Mouse (Mus musculus): ENCODE measurements around the gene Exoc3l2. TPM values are rescaled to one million over a fixed set of nuclear protein-coding genes. Genes with fewer than 3 reads are reported as not detected.

Exoc3l2 gene
- polyA plus RNA-seq, 1 experiment from 2014 or later = 0.76 TPM

GRCm38 (mm10) chr7:19459144-19459870 is 3.8 kb upstream of the Exoc3l2 start:
- ATAC-seq (ENCODE audit: low FRiP score) = no peak
- no peak for DNase-seq (ENCODE audit: low spot score)
- Histone ChIP-seq H3K36me3 (ENCODE audit: control insufficient read depth, insufficient read depth, low read length) (no peaks in the 10 kb centered on the region; the same call in 1 of the 2 replicates), H3K9ac (ENCODE audit: low read depth, low read length) (peak overlapping the region; percentile 90), H3K4me3 (ENCODE audit: low read depth, low read length) (peak overlapping the region; percentile 99), H3K27ac (ENCODE audit: low read depth, low read length) (peak overlapping the region; percentile 79), H3K9me3 (ENCODE audit: control insufficient read depth, low read length) (no peaks in the 10 kb centered on the region), H3K4me2 (replicated peaks; ENCODE audit: low read depth, low read length) (peak overlapping the region; percentile 97), H3K27me3 (ENCODE audit: control insufficient read depth, insufficient read depth, low read length) (peaks cover 1% of the 10 kb centered on the region; the same call in 1 of the 2 replicates), H3K4me1 (replicated peaks; ENCODE audit: control insufficient read depth, insufficient read depth, low read length) (peaks cover 8% of the 10 kb centered on the region; the same call in 1 of the 2 replicates)
- 22% methylated on average over 6 of the region's 6 CpGs for WGBS

GRCm38 (mm10) chr7:19460500-19460899 is 2.6 kb upstream of the Exoc3l2 start:
- H3K4me1 ChIP-seq (replicated peaks; ENCODE audit: control insufficient read depth, insufficient read depth, low read length) = peaks cover 8% of the 10 kb centered on the region; the same call in 1 of the 2 replicates
- H3K27me3 ChIP-seq (ENCODE audit: control insufficient read depth, insufficient read depth, low read length) = peaks cover 9% of the 10 kb centered on the region; the same call in 1 of the 2 replicates
- WGBS = 67% methylated on average over 1 of the region's 1 CpGs
- H3K9ac ChIP-seq (ENCODE audit: low read depth, low read length) = no peak overlapping the region
- H3K27ac ChIP-seq (ENCODE audit: low read depth, low read length) = no peak overlapping the region
- ATAC-seq (ENCODE audit: low FRiP score) (no peak), DNase-seq (ENCODE audit: low spot score) (no peak)
- H3K4me3 ChIP-seq (ENCODE audit: low read depth, low read length) = no peak overlapping the region
- H3K9me3 ChIP-seq (ENCODE audit: control insufficient read depth, low read length) = no peaks in the 10 kb centered on the region
- H3K36me3 ChIP-seq (ENCODE audit: control insufficient read depth, insufficient read depth, low read length) = no peaks in the 10 kb centered on the region; the same call in 1 of the 2 replicates
- H3K4me2 ChIP-seq (replicated peaks; ENCODE audit: low read depth, low read length) = no peak overlapping the region

GRCm38 (mm10) chr7:19461488-19461887 is 1.6 kb upstream of the Exoc3l2 start:
- no peak overlapping the region for H3K4me2 ChIP-seq (replicated peaks; ENCODE audit: low read depth, low read length)

GRCm38 (mm10) chr7:19462443-19462842 is 688 bp upstream of the Exoc3l2 start:
- WGBS = 65% methylated on average over 4 of the region's 4 CpGs
- H3K27me3 ChIP-seq (ENCODE audit: control insufficient read depth, insufficient read depth, low read length) = peaks cover 9% of the 10 kb centered on the region; the same call in 1 of the 2 replicates
- no peak for ATAC-seq (ENCODE audit: low FRiP score)

More at GRCm38 (mm10) chr7:19461488-19461887, 1.6 kb upstream of the Exoc3l2 start:
- 12% methylated on average over 6 of the region's 6 CpGs for WGBS
- no peaks in the 10 kb centered on the region for H3K36me3 ChIP-seq (ENCODE audit: control insufficient read depth, insufficient read depth, low read length)
- H3K4me1 ChIP-seq (replicated peaks; ENCODE audit: control insufficient read depth, insufficient read depth, low read length) = peaks cover 8% of the 10 kb centered on the region; the same call in 1 of the 2 replicates
- no peak overlapping the region for H3K9ac ChIP-seq (ENCODE audit: low read depth, low read length)
- H3K9me3 ChIP-seq (ENCODE audit: control insufficient read depth, low read length) = no peaks in the 10 kb centered on the region
- DNase-seq (ENCODE audit: low spot score) = peak; percentile 93
- no peak overlapping the region for H3K27ac ChIP-seq (ENCODE audit: low read depth, low read length)
- H3K27me3 ChIP-seq (ENCODE audit: control insufficient read depth, insufficient read depth, low read length) = peaks cover 9% of the 10 kb centered on the region; the same call in 1 of the 2 replicates
- no peak overlapping the region for H3K4me3 ChIP-seq (ENCODE audit: low read depth, low read length)
- no peak for ATAC-seq (ENCODE audit: low FRiP score)

GRCm38 (mm10) chr7:19464367-19465307 is 1.5 kb downstream of the Exoc3l2 start:
- Histone ChIP-seq H3K27me3 (ENCODE audit: control insufficient read depth, insufficient read depth, low read length) (peaks cover 18% of the 10 kb centered on the region), H3K4me3 (ENCODE audit: low read depth, low read length) (0 out of 2 replicates have a peak overlapping the region, but pooled peaks have one; percentile 4), H3K36me3 (ENCODE audit: control insufficient read depth, insufficient read depth, low read length) (no peaks in the 10 kb centered on the region), H3K4me1 (replicated peaks; ENCODE audit: control insufficient read depth, insufficient read depth, low read length) (no peaks in the 10 kb centered on the region), H3K4me2 (replicated peaks; ENCODE audit: low read depth, low read length) (no peak overlapping the region), H3K9me3 (ENCODE audit: control insufficient read depth, low read length) (no peaks in the 10 kb centered on the region), H3K9ac (ENCODE audit: low read depth, low read length) (no peak overlapping the region), H3K27ac (ENCODE audit: low read depth, low read length) (no peak overlapping the region)
- no peak for ATAC-seq (ENCODE audit: low FRiP score)
- WGBS = 11% methylated on average over 21 of the region's 22 CpGs
- no peak for DNase-seq (ENCODE audit: low spot score)

More at GRCm38 (mm10) chr7:19462443-19462842, 688 bp upstream of the Exoc3l2 start:
- DNase-seq (ENCODE audit: low spot score) = no peak
- Histone ChIP-seq H3K36me3 (ENCODE audit: control insufficient read depth, insufficient read depth, low read length) (no peaks in the 10 kb centered on the region), H3K27ac (ENCODE audit: low read depth, low read length) (no peak overlapping the region), H3K9ac (ENCODE audit: low read depth, low read length) (no peak overlapping the region), H3K4me3 (ENCODE audit: low read depth, low read length) (no peak overlapping the region), H3K4me2 (replicated peaks; ENCODE audit: low read depth, low read length) (no peak overlapping the region), H3K9me3 (ENCODE audit: control insufficient read depth, low read length) (no peaks in the 10 kb centered on the region), H3K4me1 (replicated peaks; ENCODE audit: control insufficient read depth, insufficient read depth, low read length) (no peaks in the 10 kb centered on the region)

GRCm38 (mm10) chr7:19466602-19467145 is 3.5 kb downstream of the Exoc3l2 start:
- H3K4me1 ChIP-seq (replicated peaks; ENCODE audit: control insufficient read depth, insufficient read depth, low read length) = no peaks in the 10 kb centered on the region
- no peak overlapping the region for H3K9ac ChIP-seq (ENCODE audit: low read depth, low read length)
- ATAC-seq (ENCODE audit: low FRiP score) (no peak), DNase-seq (ENCODE audit: low spot score) (no peak)
- no peak overlapping the region for H3K4me2 ChIP-seq (replicated peaks; ENCODE audit: low read depth, low read length)
- no peak overlapping the region for H3K4me3 ChIP-seq (ENCODE audit: low read depth, low read length)
- H3K27ac ChIP-seq (ENCODE audit: low read depth, low read length) = no peak overlapping the region
- no peaks in the 10 kb centered on the region for H3K9me3 ChIP-seq (ENCODE audit: control insufficient read depth, low read length)
- H3K36me3 ChIP-seq (ENCODE audit: control insufficient read depth, insufficient read depth, low read length) = no peaks in the 10 kb centered on the region
- peaks cover 35% of the 10 kb centered on the region for H3K27me3 ChIP-seq (ENCODE audit: control insufficient read depth, insufficient read depth, low read length)
- WGBS = 64% methylated on average over 5 of the region's 5 CpGs

- H3K9me3 ChIP-seq (ENCODE audit: control insufficient read depth, low read length) = no peaks in the 10 kb centered on the region
- DNase-seq (ENCODE audit: low spot score) = no peak
- no peak overlapping the region for H3K27ac ChIP-seq (ENCODE audit: low read depth, low read length)
- no peak overlapping the region for H3K4me2 ChIP-seq (replicated peaks; ENCODE audit: low read depth, low read length)
- no peaks in the 10 kb centered on the region for H3K4me1 ChIP-seq (replicated peaks; ENCODE audit: control insufficient read depth, insufficient read depth, low read length)
- H3K27me3 ChIP-seq (ENCODE audit: control insufficient read depth, insufficient read depth, low read length) = peaks cover 44% of the 10 kb centered on the region
- no peak overlapping the region for H3K4me3 ChIP-seq (ENCODE audit: low read depth, low read length)
- no peak for ATAC-seq (ENCODE audit: low FRiP score)
- WGBS = 42% methylated on average over 6 of the region's 6 CpGs
- no peaks in the 10 kb centered on the region for H3K36me3 ChIP-seq (ENCODE audit: control insufficient read depth, insufficient read depth, low read length)
- no peak overlapping the region for H3K9ac ChIP-seq (ENCODE audit: low read depth, low read length)
Measured at GRCm38 (mm10) chr7:19467638-19468037, 4.5 kb downstream of the Exoc3l2 start.

- ATAC-seq (ENCODE audit: low FRiP score) (no peak), DNase-seq (ENCODE audit: low spot score) (no peak)
- H3K27ac ChIP-seq (ENCODE audit: low read depth, low read length) = no peak overlapping the region
- H3K4me3 ChIP-seq (ENCODE audit: low read depth, low read length) = no peak overlapping the region
- peaks cover 51% of the 10 kb centered on the region for H3K27me3 ChIP-seq (ENCODE audit: control insufficient read depth, insufficient read depth, low read length)
- H3K4me1 ChIP-seq (replicated peaks; ENCODE audit: control insufficient read depth, insufficient read depth, low read length) = no peaks in the 10 kb centered on the region
- H3K4me2 ChIP-seq (replicated peaks; ENCODE audit: low read depth, low read length) = no peak overlapping the region
- H3K9ac ChIP-seq (ENCODE audit: low read depth, low read length) = no peak overlapping the region
- H3K9me3 ChIP-seq (ENCODE audit: control insufficient read depth, low read length) = no peaks in the 10 kb centered on the region
- no peaks in the 10 kb centered on the region for H3K36me3 ChIP-seq (ENCODE audit: control insufficient read depth, insufficient read depth, low read length)
- 63% methylated on average over 12 of the region's 12 CpGs for WGBS
Measured at GRCm38 (mm10) chr7:19468279-19468678, 5.1 kb downstream of the Exoc3l2 start.

Measured in hindbrain, embryonic 11.5 days (tissue).